Mouse (Mus musculus) MEL (cell line): ENCODE results near the gene Hacd4.

Source experiments
- CHD1 ChIP-seq: IDR thresholded peaks from 2 replicates; pipeline ENCODE4 v1.6.1; 2012; ENCODE audit warnings: low read depth, mild to moderate bottlenecking, inconsistent platforms, low read length, improper control_type of control experiment
- MAX ChIP-seq: IDR thresholded peaks from 2 replicates; pipeline ENCODE4 v1.6.1; 2011; ENCODE audit warnings: low read length, improper control_type of control experiment
- MXI1 ChIP-seq: IDR thresholded peaks from 2 replicates; pipeline ENCODE4 v1.6.1; 2011; ENCODE audit warnings: mild to moderate bottlenecking, low read depth, low read length, improper control_type of control experiment
- POLR2A ChIP-seq, 2 experiments: IDR thresholded peaks; 2 replicates each; pipeline ENCODE4 v1.6.1; 2011 to 2012; ENCODE audit warnings: low read length in 2 of 2, mild to moderate bottlenecking in 2 of 2, control low read depth in 1 of 2, improper control_type of control experiment in 1 of 2, low read depth in 1 of 2, moderate library complexity in 1 of 2; ENCODE audit not compliant: control insufficient read depth in 1 of 2, insufficient read depth in 1 of 2, poor library complexity in 1 of 2
- TAL1 ChIP-seq: IDR thresholded peaks from 2 replicates; pipeline ENCODE4 v1.6.1; 2012; ENCODE audit warnings: mild to moderate bottlenecking, inconsistent platforms, low read length, moderate library complexity, mixed read lengths
- UBTF ChIP-seq: IDR thresholded peaks from 2 replicates; pipeline ENCODE4 v1.6.1; 2012; ENCODE audit warnings: low read depth, mild to moderate bottlenecking, inconsistent platforms, low read length, improper control_type of control experiment, moderate library complexity, borderline replicate concordance; ENCODE audit not compliant: insufficient read depth

GRCm38 (mm10) chr4:88350910-88351309 lies 87.8 kb downstream of the Hacd4 start:
- no peak for TF ChIP-seq CHD1
- TF ChIP-seq POLR2A (IDR thresholded peaks at IDR 0.05; ENCODE audit: control insufficient read depth in 1 of 2, insufficient read depth in 1 of 2, low read depth in 1 of 2, low read length in 2 of 2, poor library complexity in 1 of 2): no peak
- TF ChIP-seq MXI1: no peak
- TF ChIP-seq TAL1: no peak
- no peak for TF ChIP-seq MAX
- no peak for TF ChIP-seq UBTF
